Mouse (Mus musculus) spleen, adult 2 months (tissue): ENCODE measurements around the gene Prkcz. TPM values are rescaled to one million over a fixed set of nuclear protein-coding genes. Genes with fewer than 3 reads are reported as not detected.
"Not testable (repeated sequence)": the region's sequence is repeated elsewhere in the genome, so short reads cannot be mapped to it uniquely, and the experiment has no call there.

ENCODE experiments used
- DNase-seq, 2 experiments: peaks; one replicate each; pipeline versions ENCODE4 v3.0.0 to v3.0.0-alpha.2; 2012 to 2021; ENCODE audit warnings: low spot score in 2 of 2, low read depth in 1 of 2
- H3K27ac ChIP-seq: fragments of 200-500 bp; 2 replicates; pipeline ENCODE4 v1.5.1; 2012; ENCODE audit warnings: low read length, inconsistent platforms; ENCODE audit not compliant: insufficient read depth
- H3K27me3 ChIP-seq: fragments of 200-500 bp; 2 replicates; pipeline ENCODE4 v1.6.1; 2012; ENCODE audit warnings: mild to moderate bottlenecking, moderate library complexity, low read length, inconsistent platforms; ENCODE audit not compliant: control insufficient read depth, insufficient read depth
- H3K36me3 ChIP-seq: fragments of 200-500 bp; 2 replicates; pipeline ENCODE4 v1.6.1; 2012; ENCODE audit warnings: mild to moderate bottlenecking, low read length, inconsistent platforms; ENCODE audit not compliant: control insufficient read depth, insufficient read depth
- H3K4me1 ChIP-seq: fragments of 200-500 bp; 2 replicates; pipeline ENCODE4 v1.6.1; 2011; ENCODE audit warnings: inconsistent platforms; ENCODE audit not compliant: control insufficient read depth, insufficient read depth, insufficient read length
- H3K4me3 ChIP-seq: fragments of 200-500 bp; 2 replicates; pipeline ENCODE4 v1.5.1; 2011; ENCODE audit warnings: mild to moderate bottlenecking, inconsistent platforms; ENCODE audit not compliant: insufficient read depth, insufficient read length; ENCODE audit errors: extremely low read depth
- CTCF ChIP-seq: fragments of 200-500 bp; IDR thresholded peaks from 2 replicates; pipeline ENCODE4 v1.5.1; 2011; ENCODE audit warnings: mild to moderate bottlenecking, inconsistent platforms; ENCODE audit not compliant: insufficient read depth, insufficient read length, insufficient replicate concordance; ENCODE audit errors: extremely low read depth
- POLR2A ChIP-seq: fragments of 200-500 bp; IDR thresholded peaks from 2 replicates; pipeline ENCODE4 v1.6.1; 2011; ENCODE audit warnings: low read depth, low read length, inconsistent platforms
- WGBS: fragments of 180-500 bp; shearing (Covaris S2); methylation state at CpG from one replicate; pipeline ENCODE4 v1.1.7; 2018; 5-methylcytosine and 5-hydroxymethylcytosine counted together
- polyA plus RNA-seq: library from polyadenylated mRNA; depleted of rRNA; stranded (reverse); fragments of >200 nt; gene quantifications from 2 replicates; pipeline ENCODE4 v1.2.3, GENCODE M21; 2012

The Prkcz gene
- polyA plus RNA-seq, 1 experiment, result 2.9 TPM

DNA sequence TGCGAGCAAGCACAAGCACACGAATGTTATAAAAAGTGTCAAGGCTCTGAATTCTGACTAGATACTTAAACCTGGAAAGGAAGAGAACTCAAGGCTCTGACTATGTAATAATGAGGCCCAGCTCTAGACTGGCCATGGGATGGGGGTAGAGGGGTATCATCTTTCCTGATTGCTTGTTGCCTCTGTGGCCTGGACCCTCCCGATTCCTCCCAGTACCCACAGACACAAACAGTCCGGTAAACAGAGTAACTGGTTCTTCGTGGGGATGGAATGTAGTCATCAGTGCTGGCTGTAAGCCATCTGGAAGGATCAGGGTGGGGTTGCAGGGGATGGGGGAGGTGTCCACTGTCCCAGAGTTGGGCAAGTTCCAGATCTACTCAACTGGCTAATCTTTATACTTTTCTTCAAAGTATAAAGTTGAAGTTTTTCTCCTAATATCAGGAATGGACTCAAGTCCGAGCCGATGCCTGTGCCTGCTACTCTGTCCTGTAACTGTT is 94.1 kb downstream of the Prkcz start:
- no peak overlapping the region for H3K4me3 ChIP-seq
- 70% methylated on average over 7 of the region's 7 CpGs for WGBS
- TF ChIP-seq CTCF, result no peak
- TF ChIP-seq POLR2A, result no peak
- no peaks in the 10 kb centered on the region for H3K36me3 ChIP-seq
- H3K4me1 ChIP-seq, result no peaks in the 10 kb centered on the region
- H3K27me3 ChIP-seq, result no peaks in the 10 kb centered on the region
- H3K27ac ChIP-seq, result no peak overlapping the region
- DNase-seq, result no peak

DNA sequence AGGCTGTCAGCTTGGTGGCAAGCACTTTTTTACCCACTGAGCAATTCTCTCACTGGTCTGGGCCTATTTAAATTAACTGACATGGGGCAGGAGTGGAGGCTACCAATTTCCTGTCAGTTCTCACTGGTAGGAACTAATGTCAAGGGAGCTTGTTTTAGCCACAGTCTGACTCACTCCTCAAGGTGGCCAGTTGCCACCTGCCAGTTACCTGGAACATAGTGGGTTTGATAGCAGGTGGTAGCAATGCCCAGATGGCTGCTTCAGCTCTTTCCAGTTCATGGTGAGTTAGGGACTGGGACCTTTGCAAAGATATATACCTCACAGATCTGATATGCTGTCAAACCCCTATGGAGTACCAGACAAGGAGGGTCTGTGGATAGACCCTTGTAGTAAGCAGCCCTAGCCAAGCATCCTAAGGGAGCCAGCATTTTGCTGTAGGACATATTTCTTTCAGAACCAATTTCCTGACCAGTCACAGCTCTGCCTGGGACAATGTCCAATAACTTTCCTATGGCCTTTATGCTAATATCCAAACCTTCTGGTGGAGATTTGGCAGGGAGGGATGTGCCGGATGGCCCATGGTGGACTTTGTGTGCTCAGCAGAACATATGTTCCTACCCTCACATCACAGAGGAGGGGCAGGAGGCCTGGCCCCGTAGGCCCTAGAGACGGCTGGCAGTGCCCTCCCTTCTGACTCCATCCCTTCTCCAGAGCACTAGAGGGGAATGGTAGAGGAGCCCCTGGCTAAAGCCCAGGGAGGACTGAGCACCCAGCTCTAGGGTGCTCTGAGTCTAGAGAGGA is 96.4 kb downstream of the Prkcz start:
- 94% methylated on average over 3 of the region's 3 CpGs for whole genome bisulfite sequencing
- H3K27me3 ChIP-seq, result no peaks in the 10 kb centered on the region
- DNase-seq, result no peak
- no peak overlapping the region for H3K4me3 ChIP-seq
- H3K27ac ChIP-seq, result no peak overlapping the region
- H3K36me3 ChIP-seq, result no peaks in the 10 kb centered on the region
- no peak for TF ChIP-seq CTCF
- no peaks in the 10 kb centered on the region for H3K4me1 ChIP-seq

DNA sequence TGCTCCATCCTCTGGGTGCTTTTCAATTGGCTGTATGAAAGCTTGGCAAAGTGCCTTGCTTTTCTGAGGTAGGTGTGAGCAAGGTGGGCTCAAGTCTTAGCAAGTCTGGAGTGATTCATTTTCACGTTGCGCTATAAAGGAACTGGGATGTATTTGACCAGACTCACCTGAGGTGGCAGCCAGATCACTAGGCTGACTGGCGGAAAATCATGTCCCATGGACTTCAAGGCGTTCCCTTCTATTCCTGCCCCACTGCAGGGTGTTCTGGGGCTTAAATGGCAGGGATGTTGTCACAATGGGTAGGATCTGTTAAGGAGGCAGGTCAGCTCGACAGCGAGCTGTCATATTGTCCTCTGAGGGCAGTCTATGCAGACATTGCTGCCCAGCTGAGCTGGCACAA is 108.9 kb downstream of the Prkcz start:
- H3K4me1 ChIP-seq, result no peaks in the 10 kb centered on the region; the same call in 1 of the 2 replicates
- no peaks in the 10 kb centered on the region; the same call in 1 of the 2 replicates for H3K36me3 ChIP-seq
- WGBS, result 92% methylated on average over 6 of the region's 6 CpGs
- no peak for DNase-seq
- H3K27me3 ChIP-seq, result no peaks in the 10 kb centered on the region
- H3K27ac ChIP-seq, result no peak overlapping the region
- no peak overlapping the region for H3K4me3 ChIP-seq
- TF ChIP-seq POLR2A (no peak), CTCF (no peak)

DNA sequence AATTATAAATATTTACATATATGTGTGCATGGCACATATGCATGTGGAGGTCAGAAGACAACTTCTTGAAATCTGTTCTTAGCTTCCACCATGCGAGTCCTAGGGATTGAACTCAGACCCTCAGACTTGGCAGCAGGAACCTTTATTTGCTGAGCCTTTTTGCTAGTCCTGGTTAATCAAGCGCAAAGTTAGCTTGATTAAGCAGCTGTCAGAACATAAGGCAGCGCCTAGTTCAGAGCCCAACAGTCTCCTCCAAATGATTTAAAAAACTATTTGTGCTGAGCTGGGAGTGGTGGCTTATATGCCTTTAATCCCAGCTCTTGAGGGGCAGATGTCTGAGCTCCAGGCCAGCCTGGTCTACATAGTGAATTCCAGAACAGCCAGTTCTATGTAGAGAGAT is 110.0 kb downstream of the Prkcz start:
- no peak for DNase-seq
- no peak overlapping the region for H3K27ac ChIP-seq
- no peaks in the 10 kb centered on the region; the same call in 1 of the 2 replicates for H3K4me1 ChIP-seq
- H3K4me3 ChIP-seq, result no peak overlapping the region
- 86% methylated on average over 3 of the region's 3 CpGs for WGBS
- H3K27me3 ChIP-seq, result no peaks in the 10 kb centered on the region
- TF ChIP-seq POLR2A, result no peak
- TF ChIP-seq CTCF, result no peak
- H3K36me3 ChIP-seq, result no peaks in the 10 kb centered on the region; the same call in 1 of the 2 replicates

DNA sequence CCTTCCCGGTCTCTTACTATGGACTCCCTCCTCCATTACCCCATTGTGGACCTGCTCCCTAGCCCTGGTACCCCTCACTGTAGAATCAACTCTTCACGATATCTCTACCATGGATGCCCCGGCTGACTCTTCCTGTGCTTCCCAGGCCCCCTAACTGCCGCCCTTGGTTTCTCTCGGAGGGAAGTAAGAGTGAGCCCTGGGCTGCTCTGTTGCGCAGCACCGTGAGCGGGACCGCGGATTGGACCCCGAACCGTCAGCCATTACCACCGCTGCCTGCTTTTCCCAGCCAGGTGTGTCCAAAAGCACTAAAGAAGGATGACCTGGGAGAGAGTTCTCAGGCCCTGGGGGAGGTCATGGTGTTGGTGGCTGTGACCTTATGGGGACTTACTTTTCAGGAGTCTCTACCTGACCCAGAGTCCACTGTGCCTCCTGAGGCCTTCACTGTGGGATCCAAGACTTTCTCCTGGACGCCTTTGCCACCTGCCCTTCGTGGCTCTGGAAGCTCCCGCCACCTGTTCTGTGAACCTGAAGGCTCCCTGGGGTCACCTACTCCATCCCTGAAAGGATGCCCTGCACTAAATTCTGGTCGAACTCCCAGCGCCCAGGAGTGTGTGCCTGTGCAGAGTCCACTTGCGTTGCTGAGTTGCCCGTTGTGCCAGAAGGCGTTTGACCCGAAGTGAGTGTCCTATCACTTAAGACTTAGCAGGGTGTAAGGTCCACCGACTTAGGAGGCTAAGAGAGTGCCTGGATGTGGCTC is 110.6 kb downstream of the Prkcz start:
- Histone ChIP-seq H3K27me3 (no peaks in the 10 kb centered on the region), H3K27ac (peak overlapping the region; percentile 95), H3K4me3 (peak overlapping the region; percentile 74), H3K4me1 (no peaks in the 10 kb centered on the region; the same call in 1 of the 2 replicates), H3K36me3 (no peaks in the 10 kb centered on the region)
- DNase-seq, result no peak
- 41% methylated on average over 23 of the region's 23 CpGs for WGBS
- TF ChIP-seq POLR2A (no peak), CTCF (no peak)

DNA sequence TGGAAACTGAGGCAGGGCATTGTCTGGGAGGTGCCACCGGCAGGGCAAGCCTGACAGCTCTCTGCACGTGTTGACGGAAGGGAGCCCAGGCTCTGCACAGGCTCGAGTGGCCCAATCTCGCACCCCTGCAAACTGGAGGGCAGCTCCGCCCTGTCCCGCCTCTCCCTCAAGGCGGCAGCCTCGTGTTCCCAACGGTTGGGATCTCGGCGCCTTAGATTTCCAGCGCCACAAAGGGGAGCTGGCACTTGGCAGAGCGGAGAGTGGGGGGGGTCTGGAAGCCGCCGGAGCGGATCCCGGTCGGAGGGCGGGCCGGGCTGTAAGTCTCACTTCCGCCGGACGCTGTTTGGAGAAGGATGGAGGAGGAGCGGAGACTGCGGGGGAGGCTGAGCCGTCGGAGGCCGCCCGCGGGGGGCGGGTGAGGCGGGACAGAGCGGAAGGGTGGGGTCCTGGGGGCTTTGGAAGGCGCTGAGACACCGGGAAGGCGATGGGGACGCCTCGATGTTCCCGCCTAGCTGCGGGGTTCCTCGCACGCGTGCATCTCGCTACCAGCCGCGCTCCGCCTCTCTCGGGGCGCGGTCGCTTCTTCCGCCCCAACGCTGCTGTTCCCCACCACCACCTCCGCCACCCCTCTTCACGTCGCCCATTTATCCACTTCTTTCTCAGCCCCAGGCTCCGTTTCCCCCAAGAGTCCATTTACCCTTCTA is 111.4 kb downstream of the Prkcz start, which contains the start of gene Faap20:
Faap20 (plus strand) TSS at position 155 of the 704 bp plus-strand sequence.
- WGBS, result under 1% methylated on average over 47 of the region's 58 CpGs
- Histone ChIP-seq H3K4me1 (no peaks in the 10 kb centered on the region; the same call in 1 of the 2 replicates), H3K27me3 (no peaks in the 10 kb centered on the region), H3K27ac (peak within 1 kb of the TSS; percentile 95), H3K36me3 (no peaks in the 10 kb centered on the region), H3K4me3 (peak within 1 kb of the TSS; percentile 74)
- DNase-seq, result peak; percentile 50 to 81
- TF ChIP-seq CTCF, result no peak
- peak; percentile 67 for TF ChIP-seq POLR2A

DNA sequence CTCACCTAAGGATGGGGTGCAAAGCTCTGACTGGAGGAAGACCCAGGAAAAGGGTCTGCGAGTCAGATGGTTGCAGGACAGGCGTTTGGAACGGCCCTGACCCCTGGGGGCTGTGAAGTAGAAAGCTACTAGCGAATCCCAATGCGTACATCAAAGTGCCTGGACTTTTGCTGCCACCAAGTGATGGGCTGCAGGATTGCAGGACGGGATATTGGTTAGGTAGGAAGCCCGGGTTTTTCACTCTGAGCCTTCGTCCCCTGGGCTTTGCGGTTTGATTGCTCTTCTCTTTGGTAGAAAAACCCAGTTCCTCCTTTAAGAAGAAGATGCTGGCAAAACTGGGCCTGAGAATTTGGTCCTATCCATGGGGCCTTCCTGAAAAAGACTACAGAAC is 111.9 kb downstream of the Prkcz start:
- peak overlapping the region; percentile 74 for H3K4me3 ChIP-seq
- H3K36me3 ChIP-seq, result no peaks in the 10 kb centered on the region
- peak; percentile 93 to 95 for DNase-seq
- no peaks in the 10 kb centered on the region; the same call in 1 of the 2 replicates for H3K4me1 ChIP-seq
- H3K27ac ChIP-seq, result peak overlapping the region; percentile 95
- H3K27me3 ChIP-seq, result no peaks in the 10 kb centered on the region
- under 1% methylated on average over 9 of the region's 9 CpGs for WGBS
- TF ChIP-seq CTCF (peak; percentile 97; the same call in 1 of the 2 replicates), POLR2A (no peak)

DNA sequence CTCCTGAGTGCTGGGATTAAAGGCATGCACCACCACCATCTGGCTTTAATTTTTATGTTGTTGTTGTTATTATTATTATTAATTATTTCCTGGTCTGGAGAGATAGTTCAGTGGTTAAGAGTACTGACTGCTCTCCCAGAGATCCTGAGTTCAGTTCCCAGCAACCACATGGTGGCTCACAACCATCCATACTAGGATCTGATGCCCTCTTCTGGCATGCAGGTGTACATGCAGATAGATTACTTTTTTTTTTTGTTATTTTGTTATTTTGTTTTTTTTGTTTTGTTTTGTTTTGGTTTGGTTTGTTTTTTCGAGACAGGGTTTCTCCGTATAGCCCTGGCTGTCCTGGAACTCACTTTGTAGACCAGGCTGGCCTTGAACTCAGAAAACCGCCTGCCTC is 113.1 kb downstream of the Prkcz start:
- not testable (repeated sequence) for H3K4me3 ChIP-seq, H3K36me3 ChIP-seq, H3K27me3 ChIP-seq, H3K4me1 ChIP-seq, H3K27ac ChIP-seq, DNase-seq
- WGBS, result 87% methylated on average over 3 of the region's 3 CpGs
